Mouse (Mus musculus): ENCODE measurements around the gene Ptch1. TPM values are rescaled to one million over a fixed set of nuclear protein-coding genes. Genes with fewer than 3 reads are reported as not detected.

The Ptch1 gene
- total and polyA plus RNA-seq, 3 experiments, result 6.2 to 14.9 (median 7.4) TPM

DNA sequence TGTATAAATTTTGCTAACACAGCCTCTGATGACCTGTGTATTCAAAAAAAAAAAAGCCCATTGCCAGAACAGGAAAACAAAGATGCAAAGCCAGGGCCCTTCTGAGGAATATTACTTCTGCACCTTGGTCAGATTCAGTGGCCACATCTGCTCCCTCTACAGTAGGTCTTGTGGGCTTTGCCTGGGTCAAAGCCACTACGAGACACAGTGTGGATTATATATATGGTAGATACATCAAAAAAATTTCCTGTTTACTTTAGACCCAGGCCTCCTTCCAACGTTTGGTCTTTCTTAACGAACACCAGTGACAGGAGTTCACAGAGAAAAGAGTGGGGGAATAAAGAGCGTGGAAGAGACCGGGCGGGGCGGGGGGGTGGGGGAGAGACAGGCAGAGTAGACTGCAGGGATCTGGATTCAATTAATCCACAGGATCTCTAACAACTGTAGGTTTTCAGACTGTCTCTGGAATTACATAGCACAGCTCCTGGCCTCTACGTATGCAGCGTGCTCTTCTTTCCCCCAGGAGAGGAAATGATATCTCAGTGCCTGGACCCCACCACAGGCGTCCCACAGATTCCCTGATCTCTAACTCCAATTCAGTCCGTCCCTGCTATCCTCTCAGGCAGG is 47.7 kb downstream of the Ptch1 start:
- Histone ChIP-seq H3K4me3 (replicated peaks in 1 of 3; ENCODE audit: low read depth in 2 of 3, low read length in 2 of 3, poor library complexity in 1 of 3) (no peak overlapping the region), H3K9me3 (replicated peaks; ENCODE audit: low read length) (no peaks in the 10 kb centered on the region), H3K79me2 (replicated peaks; ENCODE audit: control insufficient read depth, extremely low read depth, insufficient read depth, poor library complexity, severe bottlenecking) (no peaks in the 10 kb centered on the region), H3K4me2 (ENCODE audit: insufficient read depth, low read depth, poor library complexity, severe bottlenecking) (no peak overlapping the region), H3K4me1 (ENCODE audit: control insufficient read depth in 1 of 2, insufficient read depth in 2 of 2) (peaks cover 8 to 32% of the 10 kb centered on the region in 2 experiments; a peak in 3 of 4 replicates), H3K36me3 (replicated peaks in 1 of 2; ENCODE audit: control insufficient read depth in 1 of 2, insufficient read depth in 1 of 2, low read length in 1 of 2) (peaks cover 59 to 84% of the 10 kb centered on the region in 2 experiments), H3K9ac (ENCODE audit: insufficient read depth, low read depth) (no peak overlapping the region), H3K27me3 (replicated peaks) (no peaks in the 10 kb centered on the region), H3K27ac (ENCODE audit: insufficient read depth, low read depth) (no peak overlapping the region)
- dilution Hi-C loops (cut with MboI; ENCODE audit: extremely low pct_ligation_motif_present, extremely low pct_unique_long_range_greater_than_20kb, low sequenced_read_pairs) (no loop called here), in situ Hi-C loops (cut with MboI; ENCODE audit: low pct_ligation_motif_present, low pct_unique_long_range_greater_than_20kb, low sequenced_read_pairs) (no loop called here)
- no peak for DNase-seq (ENCODE audit: extremely low read depth)
- no peak for TF ChIP-seq IRF4 (IDR thresholded peaks at IDR 0.05; ENCODE audit: low read depth, low read length)
- TF ChIP-seq MAZ (IDR thresholded peaks at IDR 0.05; ENCODE audit: low read depth, low read length), result no peak
- no peak for TF ChIP-seq NRF1 (IDR thresholded peaks at IDR 0.05; ENCODE audit: low read depth, low read length)
- no peak for TF ChIP-seq ZC3H11A (IDR thresholded peaks at IDR 0.05; ENCODE audit: low read depth, low read length)
- TF ChIP-seq ZNF384 (IDR thresholded peaks at IDR 0.05; ENCODE audit: low read depth, low read length), result no peak
- TF ChIP-seq CHD1 (IDR thresholded peaks at IDR 0.05; ENCODE audit: low read depth, low read length), result no peak
- no peak for TF ChIP-seq MYC (IDR thresholded peaks at IDR 0.05; ENCODE audit: low read depth, low read length)
- TF ChIP-seq ZMIZ1 (IDR thresholded peaks at IDR 0.05; ENCODE audit: low read depth, low read length), result no peak
- TF ChIP-seq ZKSCAN1 (IDR thresholded peaks at IDR 0.05; ENCODE audit: borderline replicate concordance, low read depth, low read length), result no peak
- no peak for TF ChIP-seq TCF12 (IDR thresholded peaks at IDR 0.05; ENCODE audit: low read depth, low read length)

DNA sequence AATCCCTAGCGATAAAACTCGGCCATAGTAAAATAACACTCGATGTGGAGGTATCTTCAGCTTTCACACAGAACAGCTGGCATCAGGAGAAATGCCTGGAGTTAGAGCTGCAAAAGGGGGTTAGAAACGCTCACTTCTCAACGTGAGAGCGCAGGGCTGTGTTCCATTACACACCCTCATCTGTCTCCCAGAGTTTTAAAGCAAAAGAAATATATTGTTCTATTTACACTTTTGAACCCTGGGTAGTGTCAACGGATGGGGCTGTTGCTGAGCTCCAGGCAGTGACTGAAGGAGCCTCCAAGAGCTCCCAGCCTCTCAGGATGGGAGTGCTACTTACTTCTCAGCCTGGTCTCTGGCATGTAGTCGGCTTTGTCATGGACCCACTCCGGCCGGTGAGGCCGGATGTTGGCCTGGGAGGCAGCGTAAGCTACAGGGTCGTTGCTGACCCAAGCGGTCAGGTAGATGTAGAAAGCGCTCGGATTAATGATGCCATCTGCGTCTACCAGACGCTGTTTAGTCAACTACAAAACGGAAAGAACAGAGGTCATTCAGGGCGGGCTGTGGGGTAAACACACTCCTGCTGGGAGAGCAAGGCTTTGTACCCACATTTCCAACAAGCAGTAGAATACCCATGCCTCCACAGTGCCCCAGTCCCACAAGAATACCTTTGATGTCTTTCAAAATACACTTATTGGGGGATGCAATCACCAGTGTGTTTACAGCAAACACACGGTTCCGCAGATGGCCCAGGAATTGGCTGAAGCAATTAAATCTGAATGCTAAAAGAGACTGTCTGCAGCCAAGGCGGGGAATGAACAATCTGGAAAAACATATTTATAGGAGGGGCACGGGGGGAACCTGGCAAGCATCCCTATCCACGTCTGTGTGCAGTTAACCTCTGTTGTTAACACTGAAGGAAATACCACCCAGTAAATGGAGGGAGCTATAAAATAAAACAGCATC is 48.5 kb downstream of the Ptch1 start:
- peaks cover 8 to 24% of the 10 kb centered on the region in 2 experiments; a peak in 3 of 4 replicates for H3K4me1 ChIP-seq (ENCODE audit: control insufficient read depth in 1 of 2, insufficient read depth in 2 of 2)
- no peak overlapping the region for H3K4me2 ChIP-seq (ENCODE audit: insufficient read depth, low read depth, poor library complexity, severe bottlenecking)
- no peaks in the 10 kb centered on the region for H3K79me2 ChIP-seq (replicated peaks; ENCODE audit: control insufficient read depth, extremely low read depth, insufficient read depth, poor library complexity, severe bottlenecking)
- H3K4me3 ChIP-seq (replicated peaks in 1 of 3; ENCODE audit: low read depth in 2 of 3, low read length in 2 of 3, poor library complexity in 1 of 3), result no peak overlapping the region
- no peak overlapping the region for H3K27ac ChIP-seq (ENCODE audit: insufficient read depth, low read depth)
- TF ChIP-seq MAZ (IDR thresholded peaks at IDR 0.05; ENCODE audit: low read depth, low read length), result no peak
- TF ChIP-seq EP300 (IDR thresholded peaks at IDR 0.05; ENCODE audit: low read length), result no peak
- no peak for TF ChIP-seq POLR2AphosphoS2 (IDR thresholded peaks at IDR 0.05; ENCODE audit: low read depth, low read length)
- no peak for TF ChIP-seq MEF2A (IDR thresholded peaks at IDR 0.05; ENCODE audit: borderline replicate concordance, low read depth, low read length)
- TF ChIP-seq RAD21 (IDR thresholded peaks at IDR 0.05; ENCODE audit: low read depth, low read length), result no peak
- no peak for TF ChIP-seq POLR2A (IDR thresholded peaks at IDR 0.05; ENCODE audit: low read depth, low read length)
- TF ChIP-seq USF1 (IDR thresholded peaks at IDR 0.05; ENCODE audit: low read depth, low read length), result no peak
- TF ChIP-seq NRF1 (IDR thresholded peaks at IDR 0.05; ENCODE audit: low read depth, low read length), result no peak
- no peak for TF ChIP-seq KAT2A (IDR thresholded peaks at IDR 0.05; ENCODE audit: insufficient replicate concordance, low read length)
- TF ChIP-seq HCFC1 (IDR thresholded peaks at IDR 0.05; ENCODE audit: low read depth, low read length), result no peak
- DNase-seq (ENCODE audit: extremely low read depth), result no peak
- H3K9ac ChIP-seq (ENCODE audit: insufficient read depth, low read depth), result no peak overlapping the region
- peaks cover 63 to 84% of the 10 kb centered on the region in 2 experiments for H3K36me3 ChIP-seq (replicated peaks in 1 of 2; ENCODE audit: control insufficient read depth in 1 of 2, insufficient read depth in 1 of 2, low read length in 1 of 2)
- H3K9me3 ChIP-seq (replicated peaks; ENCODE audit: low read length), result no peaks in the 10 kb centered on the region
- dilution Hi-C loops (cut with MboI; ENCODE audit: extremely low pct_ligation_motif_present, extremely low pct_unique_long_range_greater_than_20kb, low sequenced_read_pairs), result no loop called here
- no peaks in the 10 kb centered on the region for H3K27me3 ChIP-seq (replicated peaks)
- in situ Hi-C loops (cut with MboI; ENCODE audit: low pct_ligation_motif_present, low pct_unique_long_range_greater_than_20kb, low sequenced_read_pairs), result no loop called here

All from CH12.LX (cell line).